Mouse (Mus musculus) right cerebral cortex, adult 18-20 months (tissue): ENCODE measurements at regions not wholly inside any gene's neighbourhood (a gene's known extent, or its start where the extent isn't known, plus 50 kb on each side); places are given as distances from the start of the nearest gene placed in this dataset.
"Not testable (repeated sequence)": the region's sequence is repeated elsewhere in the genome, so short reads cannot be mapped to it uniquely, and the experiment has no call there.

Source experiments
- DNase-seq: peaks from one replicate; pipeline ENCODE4 v3.0.0; 2022; ENCODE audit warnings: mixed read lengths

GRCm38 (mm10) chr4:45642604-45643003, 110.3 kb upstream of the Shb start:
- no peak for DNase-seq

DNA sequence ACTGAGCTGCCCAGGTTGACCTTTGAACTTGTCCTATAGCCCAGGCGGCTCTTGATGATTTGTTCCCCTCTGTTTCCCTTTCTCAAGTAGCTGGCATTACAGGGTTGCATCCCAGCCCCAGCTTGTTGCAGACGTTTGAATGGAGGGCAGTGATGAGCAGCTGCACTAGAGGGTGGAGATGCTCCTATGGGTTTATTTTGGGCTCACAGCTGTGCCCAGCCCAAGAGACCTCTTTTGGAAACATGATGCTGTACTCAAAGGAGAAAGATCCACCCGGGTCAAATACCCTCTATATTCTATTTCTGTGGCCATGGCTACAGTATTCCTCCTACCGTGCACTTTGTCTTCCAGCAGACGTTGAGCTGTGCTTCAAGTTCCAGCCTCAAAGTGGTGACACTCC, 109.0 kb upstream of the Shb start:
- DNase-seq, result no peak

DNA sequence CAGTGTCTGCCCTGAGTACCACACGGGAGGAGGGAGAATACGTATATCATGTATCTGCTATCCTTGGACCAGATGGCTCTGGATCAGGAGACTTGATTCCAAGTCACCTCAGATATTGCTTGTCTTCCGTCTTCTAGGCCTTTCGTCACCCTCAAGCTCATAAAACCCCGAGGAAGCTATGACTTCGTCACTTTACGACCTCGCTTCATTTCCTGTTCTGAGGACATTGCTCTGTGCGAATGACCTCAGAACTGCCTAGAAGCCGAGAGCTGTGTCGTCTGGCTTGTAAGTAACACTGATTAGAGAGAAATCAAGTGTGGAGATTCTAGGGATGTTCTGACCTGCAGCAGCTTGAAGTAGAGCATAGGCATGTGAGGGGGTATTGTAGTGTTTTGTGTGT, 108.4 kb upstream of the Shb start:
- no peak for DNase-seq

DNA sequence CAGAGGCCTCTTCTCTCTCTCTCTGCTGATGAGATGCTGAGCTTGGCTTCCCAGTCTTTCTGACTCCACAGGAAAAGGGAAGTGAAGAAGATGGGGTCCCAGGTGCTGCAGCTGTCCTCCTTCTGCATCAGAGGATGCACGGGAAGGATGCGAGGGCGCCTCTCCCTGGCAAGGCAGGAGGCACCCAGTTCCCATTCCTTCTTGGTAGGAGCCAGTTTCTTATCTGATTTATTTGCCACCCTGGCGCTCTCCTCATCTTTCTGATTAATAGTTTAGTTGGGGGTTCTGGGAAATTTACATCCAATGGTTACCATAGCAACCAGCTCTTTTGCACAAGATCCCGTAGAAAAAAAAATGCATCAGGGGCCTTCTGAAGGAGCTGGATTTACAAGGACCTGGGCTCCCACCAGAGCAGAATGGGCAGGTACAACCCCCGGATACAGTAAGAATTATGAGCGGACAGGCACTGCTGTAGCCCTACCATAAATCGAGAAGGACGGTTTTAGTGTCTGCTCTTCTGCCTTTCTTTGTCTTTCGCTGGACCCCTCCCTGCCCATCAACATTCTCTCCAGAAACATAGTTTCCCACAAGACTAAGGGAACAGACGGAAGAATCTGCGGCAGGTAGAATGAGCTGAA, 107.2 kb upstream of the Shb start:
- no peak for DNase-seq

- DNase-seq, result no peak
Measured at GRCm38 (mm10) chr4:45638411-45638810, 106.1 kb upstream of the Shb start.

- DNase-seq, result no peak
Measured at GRCm38 (mm10) chr4:45631276-45632045, 99.2 kb upstream of the Shb start.

DNA sequence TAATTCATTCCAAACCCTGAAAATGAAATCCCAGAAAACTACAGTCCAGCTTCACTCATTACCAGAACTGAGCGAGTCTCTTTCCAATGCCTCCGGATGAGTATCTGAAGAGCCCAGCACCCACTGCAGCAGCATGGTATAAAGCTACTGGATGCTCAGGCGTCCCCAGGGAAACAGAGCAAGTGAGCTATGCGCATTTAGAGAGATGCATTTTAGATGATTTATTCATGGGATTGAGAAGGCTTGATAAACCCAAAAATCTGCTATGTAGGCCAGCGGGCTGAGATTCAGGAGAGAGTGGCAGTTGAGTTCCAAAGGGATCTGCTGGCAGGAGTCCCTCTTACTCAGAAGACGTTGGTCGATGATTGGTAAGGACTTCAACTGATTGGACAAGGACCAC, 93.4 kb upstream of the Shb start:
- no peak for DNase-seq

- DNase-seq, result no peak
Measured at GRCm38 (mm10) chr4:45622017-45622416, 89.7 kb upstream of the Shb start.

- no peak for DNase-seq
Measured at GRCm38 (mm10) chr4:45617126-45617525, 84.9 kb upstream of the Shb start.

GRCm38 (mm10) chr4:45613498-45613897, 81.2 kb upstream of the Shb start:
- DNase-seq, result not testable (repeated sequence)

GRCm38 (mm10) chr4:45612132-45612531, 79.9 kb upstream of the Shb start:
- no peak for DNase-seq

GRCm38 (mm10) chr4:45610937-45611336, 78.7 kb upstream of the Shb start:
- DNase-seq, result no peak

- DNase-seq, result no peak
Measured at GRCm38 (mm10) chr4:45606578-45606977, 74.3 kb upstream of the Shb start.

- DNase-seq, result no peak
Measured at GRCm38 (mm10) chr4:45605681-45606080, 73.4 kb upstream of the Shb start.

- DNase-seq, result no peak
Measured at GRCm38 (mm10) chr4:45604271-45604800, 72.1 kb upstream of the Shb start.

- no peak for DNase-seq
Measured at GRCm38 (mm10) chr4:45600520-45600919, 68.2 kb upstream of the Shb start.

DNA sequence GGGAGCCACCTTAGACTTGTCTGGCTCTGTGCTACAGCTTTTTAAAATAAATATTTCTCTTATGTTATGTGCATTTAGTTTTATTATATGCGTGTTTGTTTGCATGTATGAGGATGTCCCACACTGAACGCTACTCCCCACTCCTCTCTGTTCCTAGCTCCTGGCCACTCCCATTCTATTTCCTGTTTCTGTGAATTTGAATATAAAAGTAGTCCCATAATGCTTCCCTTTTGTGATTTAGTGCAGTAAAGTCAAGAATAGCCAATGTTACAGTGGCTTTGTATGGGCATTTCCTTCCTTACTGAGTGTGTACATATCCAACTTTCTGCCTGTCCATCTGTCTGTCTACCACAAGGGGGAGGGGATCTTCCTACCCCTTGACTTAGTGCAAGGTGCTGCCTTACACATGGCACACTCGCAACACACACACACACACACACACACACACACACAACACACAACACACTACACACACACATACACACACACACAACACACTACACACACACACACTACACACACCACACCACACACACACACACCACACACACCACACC, 61.2 kb upstream of the Shb start:
- no peak for DNase-seq

DNA sequence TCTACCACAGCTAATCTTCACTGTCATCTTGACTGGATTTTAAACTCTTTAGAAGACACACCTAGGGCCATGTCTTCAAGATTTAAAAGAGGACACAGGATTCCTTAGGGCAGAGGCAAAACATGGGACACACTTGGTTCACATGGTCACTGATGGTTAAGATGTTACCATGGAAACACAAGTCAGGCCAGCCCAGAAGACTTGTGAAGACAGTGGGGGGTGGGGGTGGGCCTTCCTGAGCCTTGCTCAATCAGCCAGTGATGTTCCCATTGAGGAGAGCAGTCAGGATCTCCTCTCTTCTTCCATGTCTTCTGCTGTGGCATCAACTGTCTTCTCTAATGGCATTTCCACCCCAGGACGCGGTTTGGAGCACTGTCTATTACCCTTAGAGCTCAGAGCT, 60.5 kb upstream of the Shb start:
- DNase-seq, result no peak

GRCm38 (mm10) chr4:45591405-45592315, 59.4 kb upstream of the Shb start:
- DNase-seq, result no peak

DNA sequence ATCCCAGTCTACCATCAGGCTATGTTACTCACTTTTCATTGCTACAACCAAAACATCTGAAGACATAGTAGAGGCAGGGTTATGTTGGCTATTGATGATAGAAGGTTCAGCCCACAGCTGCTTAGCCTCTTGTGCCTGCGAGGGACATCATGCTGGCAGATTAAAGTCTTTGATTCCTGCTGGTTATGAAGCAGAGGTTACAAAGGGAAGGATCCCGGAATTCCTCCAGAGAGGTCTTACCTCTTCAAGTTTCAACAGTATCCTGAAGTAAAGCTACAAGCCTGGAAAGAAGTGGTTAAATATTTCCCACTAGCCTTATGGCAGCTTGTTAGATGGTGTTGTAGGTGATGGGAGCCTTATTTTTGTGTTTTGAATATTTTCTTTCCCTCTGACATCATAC, 58.6 kb upstream of the Shb start:
- DNase-seq, result no peak

- DNase-seq, result no peak
Measured at GRCm38 (mm10) chr4:45588322-45588721, 56.1 kb upstream of the Shb start.

DNA sequence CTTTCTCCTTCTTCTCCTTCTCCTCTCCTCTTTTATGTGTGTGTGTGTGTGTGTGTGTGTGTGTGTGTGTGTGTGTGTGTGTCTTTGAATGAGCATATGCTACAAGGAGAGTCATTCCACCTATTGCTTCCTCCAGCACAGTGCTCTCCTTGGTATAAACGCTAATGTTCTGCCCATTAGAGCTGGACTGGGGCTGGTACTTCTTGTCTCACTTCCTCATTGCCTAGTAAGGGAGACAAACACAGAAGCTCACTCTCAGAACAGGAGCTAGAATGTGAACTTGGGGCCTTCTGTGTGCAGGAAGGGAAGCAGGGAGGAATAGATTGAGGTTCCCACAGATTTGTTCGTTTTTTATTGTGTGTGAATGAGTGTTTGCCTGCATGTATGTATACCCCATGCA, 54.9 kb upstream of the Shb start:
- no peak for DNase-seq

GRCm38 (mm10) chr4:45586310-45586709, 54.0 kb upstream of the Shb start:
- DNase-seq, result no peak
